Mouse (Mus musculus) G1E (cell line): ENCODE data around the gene Thrap3. TPM values are rescaled to one million over a fixed set of nuclear protein-coding genes. Genes with fewer than 3 reads are reported as not detected.

Experiments used
- ATAC-seq: 2 replicates; pipeline ENCODE4 v1.8.0; 2016; ENCODE audit warnings: mild to moderate bottlenecking; ENCODE audit not compliant: insufficient number of reproducible peaks, poor library complexity, low FRiP score, severe bottlenecking; ENCODE audit errors: extremely low read depth
- DNase-seq: peaks from one replicate; pipeline ENCODE4 v3.0.0; 2012; ENCODE audit warnings: low spot score
- H3K27me3 ChIP-seq: 2 replicates; pipeline ENCODE4 v1.6.1; 2012; ENCODE audit warnings: mild to moderate bottlenecking, low read length, inconsistent platforms; ENCODE audit not compliant: insufficient read depth
- H3K36me3 ChIP-seq: replicated peaks from 2 replicates; pipeline ENCODE3; 2012; ENCODE audit warnings: mild to moderate bottlenecking, inconsistent platforms
- H3K4me1 ChIP-seq: 2 replicates; pipeline ENCODE4 v1.6.1; 2012; ENCODE audit warnings: low read depth, low read length, inconsistent platforms, mixed read lengths; ENCODE audit not compliant: insufficient read depth
- H3K4me3 ChIP-seq: 2 replicates; pipeline ENCODE4 v1.5.1; 2012; ENCODE audit warnings: low read depth, mild to moderate bottlenecking, inconsistent platforms, low read length, moderate library complexity, mixed read lengths
- H3K9me3 ChIP-seq: replicated peaks from 2 replicates; pipeline ENCODE4 v1.6.1; 2012; ENCODE audit warnings: inconsistent platforms
- CTCF ChIP-seq: IDR thresholded peaks from 2 replicates; pipeline ENCODE4 v1.5.1; 2012; ENCODE audit warnings: low read depth, low read length, inconsistent platforms, mixed read lengths
- GATA1 ChIP-seq: IDR thresholded peaks from 2 replicates; pipeline ENCODE4 v1.6.1; 2012; ENCODE audit warnings: borderline replicate concordance, low read length, inconsistent platforms, mixed read lengths
- GATA2 ChIP-seq: IDR thresholded peaks from 2 replicates; pipeline ENCODE4 v1.6.1; 2012; ENCODE audit warnings: low read depth, low read length, inconsistent platforms, borderline replicate concordance
- POLR2AphosphoS5 ChIP-seq: IDR thresholded peaks from 2 replicates; pipeline ENCODE4 v1.6.1; 2012; ENCODE audit warnings: low read depth, low read length, inconsistent platforms; ENCODE audit not compliant: insufficient replicate concordance
- TAL1 ChIP-seq: conservative IDR thresholded peaks from 2 replicates; pipeline ENCODE4 v1.6.1; 2012; ENCODE audit warnings: low read depth, low read length, inconsistent platforms, mixed read lengths
- polyA plus RNA-seq: library from polyadenylated mRNA; stranded (reverse); fragments of >175 nt; gene quantifications from 2 replicates; pipeline ENCODE4 v1.2.3, GENCODE M21; 2012
- total RNA-seq, 2 experiments: library from RNA; stranded (forward) in 1 of 2; stranded (reverse) in 1 of 2; fragments of 200-1000 nt in 1 of 2; fragments of >200 nt in 1 of 2; fragmentation: Nextera tagmentation in 1 of 2; gene quantifications; 2 replicates each; pipeline ENCODE4 v1.2.3; 2014 to 2017

Thrap3 gene
- total and polyA plus RNA-seq, 3 experiments: 209 to 356 (median 305) TPM

- DNase-seq: no peak
- Histone ChIP-seq H3K36me3 (peaks cover 68% of the 10 kb centered on the region), H3K4me1 (no peaks in the 10 kb centered on the region)
Measured at GRCm38 (mm10) chr4:126241956-126242355, 39.4 kb upstream of the Thrap3 start.

GRCm38 (mm10) chr4:126239862-126240475 is 37.4 kb upstream of the Thrap3 start:
- Histone ChIP-seq H3K9me3 (no peaks in the 10 kb centered on the region), H3K4me3 (no peak overlapping the region), H3K4me1 (peaks cover 4% of the 10 kb centered on the region; the same call in 1 of the 2 replicates), H3K36me3 (peaks cover 73% of the 10 kb centered on the region), H3K27me3 (no peaks in the 10 kb centered on the region; the same call in 1 of the 2 replicates)
- TF ChIP-seq CTCF (no peak), POLR2AphosphoS5 (no peak), GATA2 (no peak), GATA1 (no peak), TAL1 (no peak)
- ATAC-seq (no peak), DNase-seq (no peak)

More at GRCm38 (mm10) chr4:126241956-126242355, 39.4 kb upstream of the Thrap3 start:
- no peak for ATAC-seq
- Histone ChIP-seq H3K9me3 (no peaks in the 10 kb centered on the region), H3K27me3 (no peaks in the 10 kb centered on the region; the same call in 1 of the 2 replicates), H3K4me3 (no peak overlapping the region)
- TF ChIP-seq GATA1 (no peak), CTCF (no peak), TAL1 (no peak), GATA2 (no peak), POLR2AphosphoS5 (no peak)

- peaks cover 13% of the 10 kb centered on the region for H3K4me1 ChIP-seq
- peaks cover 93% of the 10 kb centered on the region for H3K36me3 ChIP-seq
- DNase-seq (no peak), ATAC-seq (no peak)
- no peak overlapping the region for H3K4me3 ChIP-seq
- H3K9me3 ChIP-seq: no peaks in the 10 kb centered on the region
- TF ChIP-seq GATA1: no peak
- no peak for TF ChIP-seq TAL1
- no peak for TF ChIP-seq GATA2
- no peak for TF ChIP-seq POLR2AphosphoS5
- no peak for TF ChIP-seq CTCF
- H3K27me3 ChIP-seq: no peaks in the 10 kb centered on the region; the same call in 1 of the 2 replicates
Measured at GRCm38 (mm10) chr4:126237721-126238242, 35.2 kb upstream of the Thrap3 start.

GRCm38 (mm10) chr4:126236467-126237280 is 34.1 kb upstream of the Thrap3 start:
- Histone ChIP-seq H3K9me3 (no peaks in the 10 kb centered on the region), H3K4me3 (no peak overlapping the region), H3K36me3 (peaks cover 94% of the 10 kb centered on the region), H3K27me3 (no peaks in the 10 kb centered on the region; the same call in 1 of the 2 replicates), H3K4me1 (peaks cover 13% of the 10 kb centered on the region)
- DNase-seq (no peak), ATAC-seq (no peak)
- TF ChIP-seq GATA2 (no peak), POLR2AphosphoS5 (no peak), TAL1 (no peak), GATA1 (no peak), CTCF (no peak)

- Histone ChIP-seq H3K9me3 (no peaks in the 10 kb centered on the region), H3K36me3 (peaks cover 90% of the 10 kb centered on the region), H3K27me3 (no peaks in the 10 kb centered on the region; the same call in 1 of the 2 replicates), H3K4me3 (no peak overlapping the region), H3K4me1 (peaks cover 13% of the 10 kb centered on the region)
- ATAC-seq: no peak
- TF ChIP-seq TAL1 (no peak), CTCF (no peak), GATA2 (no peak), POLR2AphosphoS5 (no peak), GATA1 (no peak)
- DNase-seq: no peak
Measured at GRCm38 (mm10) chr4:126235191-126235590, 32.6 kb upstream of the Thrap3 start.
